Mouse (Mus musculus) forebrain, postnatal 0 days (tissue): Measurements from ENCODE around the gene Acer2. TPM values are rescaled to one million over a fixed set of nuclear protein-coding genes. Genes with fewer than 3 reads are reported as not detected.

Experiments used
- ATAC-seq: fragments of 200-750 bp; cut with Nextera tagmentation; 2 replicates; pipeline ENCODE4 v1.8.0; 2017; ENCODE audit warnings: mild to moderate bottlenecking, moderate library complexity
- DNase-seq: peaks from one replicate; pipeline ENCODE4 v3.0.0-alpha.2; 2015
- H3K27ac ChIP-seq: fragments of 300-500 bp; sonication (generic); 2 replicates; pipeline ENCODE4 v1.5.1; 2014; ENCODE audit warnings: low read depth, mild to moderate bottlenecking, antibody characterized with exemption, low read length, moderate library complexity, mixed read lengths
- H3K27me3 ChIP-seq: fragments of 300-500 bp; sonication (generic); 2 replicates; pipeline ENCODE4 v1.6.1; 2014; ENCODE audit warnings: mild to moderate bottlenecking, low read length, mixed read lengths; ENCODE audit not compliant: insufficient read depth
- H3K36me3 ChIP-seq: fragments of 300-500 bp; sonication (generic); 2 replicates; pipeline ENCODE4 v1.6.1; 2014; ENCODE audit warnings: mild to moderate bottlenecking, moderate library complexity; ENCODE audit not compliant: insufficient read depth
- H3K4me1 ChIP-seq: fragments of 300-500 bp; sonication (generic); 2 replicates; pipeline ENCODE4 v1.6.1; 2014; ENCODE audit warnings: antibody characterized with exemption; ENCODE audit not compliant: insufficient read depth
- H3K4me2 ChIP-seq: fragments of 300-500 bp; sonication (generic); 2 replicates; pipeline ENCODE4 v1.6.1; 2014; ENCODE audit warnings: low read depth, mild to moderate bottlenecking, moderate library complexity
- H3K4me3 ChIP-seq: fragments of 300-500 bp; sonication (generic); 2 replicates; pipeline ENCODE4 v1.5.1; 2014; ENCODE audit warnings: low read depth, low read length, mixed read lengths
- H3K9ac ChIP-seq: fragments of 300-500 bp; sonication (generic); 2 replicates; pipeline ENCODE4 v1.6.1; 2014; ENCODE audit warnings: mild to moderate bottlenecking
- H3K9me3 ChIP-seq: fragments of 300-500 bp; sonication (generic); 2 replicates; pipeline ENCODE4 v1.6.1; 2016; ENCODE audit warnings: low read length
- CTCF ChIP-seq: sonication (generic); IDR thresholded peaks from 2 replicates; pipeline ENCODE4 v1.5.1; 2016; ENCODE audit warnings: antibody characterized with exemption, control low read depth, low read depth
- WGBS: fragments of 180-500 bp; shearing (Covaris S2); extraction: QIAGEN DNeasy Blood & Tissue Kit; methylation state at CpG from one replicate; pipeline ENCODE4 v1.1.7; 2014; 5-methylcytosine and 5-hydroxymethylcytosine counted together
- polyA plus RNA-seq: library from polyadenylated mRNA; unstranded; fragments of >200 nt; fragmentation: Nextera tagmentation; extraction: Ambion mirVana; gene quantifications from 2 replicates; pipeline ENCODE4 v1.2.1, GENCODE M21; 2015
- total RNA-seq: library from RNA; depleted of rRNA; stranded (reverse); fragments of >200 nt; gene quantifications from 2 replicates; pipeline ENCODE4 v1.2.3, GENCODE M21; 2014

The Acer2 gene
- total and polyA plus RNA-seq, 2 experiments from 2014 or later, result 9.6 to 11.4 TPM

DNA sequence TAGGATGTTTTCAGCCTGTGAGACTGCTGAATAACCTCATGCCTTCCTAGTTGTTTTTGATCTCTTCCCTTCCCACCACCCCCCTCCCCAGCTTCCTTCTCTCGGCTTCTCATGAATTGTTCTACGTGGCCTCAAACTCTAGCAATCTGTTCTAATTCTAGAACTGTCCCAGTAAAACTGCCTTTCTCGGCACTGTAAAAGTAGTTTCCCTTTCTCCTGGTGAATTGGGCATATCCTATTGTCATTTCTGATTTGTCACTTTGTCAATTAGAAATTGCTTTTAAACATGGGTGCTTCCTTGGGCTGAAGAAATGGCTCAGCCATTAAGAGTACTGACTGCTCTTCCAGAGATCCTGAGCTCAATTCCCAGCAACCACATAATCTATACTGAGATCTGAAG lies 22.2 kb upstream of the Acer2 start:
- DNase-seq (no peak), ATAC-seq (no peak)
- Histone ChIP-seq H3K4me2 (no peak overlapping the region), H3K27ac (no peak overlapping the region), H3K4me1 (peaks cover 8% of the 10 kb centered on the region; the same call in 1 of the 2 replicates), H3K4me3 (no peak overlapping the region), H3K27me3 (no peaks in the 10 kb centered on the region), H3K36me3 (peaks cover 42% of the 10 kb centered on the region), H3K9me3 (no peaks in the 10 kb centered on the region), H3K9ac (no peak overlapping the region)
- 70% methylated on average over 3 of the region's 3 CpGs for WGBS
- no peak for TF ChIP-seq CTCF

DNA sequence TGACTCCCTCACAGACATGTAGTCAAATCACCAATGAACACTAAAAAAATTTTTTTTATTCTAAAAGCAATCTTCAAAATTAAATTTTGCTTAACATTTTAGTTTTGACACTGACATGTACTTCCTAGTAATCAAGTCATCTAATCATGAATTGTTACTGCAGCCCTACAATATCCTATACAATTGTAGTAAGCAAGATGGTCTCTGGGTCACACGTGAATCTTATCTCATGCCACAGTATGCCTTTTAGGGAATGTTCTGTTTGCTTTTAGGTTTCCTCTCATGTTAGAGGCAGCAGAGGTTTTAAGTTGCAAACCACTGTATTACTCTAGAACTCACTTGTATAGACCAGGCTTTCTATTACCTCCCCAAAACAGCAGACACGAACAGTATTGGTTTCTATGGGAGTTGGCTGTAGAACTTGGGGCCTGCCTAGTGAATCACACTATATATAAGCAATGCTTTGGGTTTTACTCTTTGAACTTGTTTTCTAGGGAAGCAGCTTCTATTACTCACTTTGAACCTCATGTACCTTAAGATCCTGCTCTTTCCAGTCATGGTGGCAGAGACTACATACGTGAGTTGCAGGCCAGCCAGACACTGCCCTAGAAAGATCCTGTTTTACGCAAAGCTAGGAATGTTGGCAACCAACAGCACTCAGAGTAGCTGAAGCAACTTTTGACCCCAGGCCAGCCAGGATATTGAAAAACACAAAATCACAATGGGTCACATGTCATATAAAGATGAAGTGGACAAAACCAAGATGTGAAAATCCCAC lies 21.2 kb upstream of the Acer2 start:
- H3K9me3 ChIP-seq, result no peaks in the 10 kb centered on the region
- no peak for TF ChIP-seq CTCF
- peaks cover 8% of the 10 kb centered on the region; the same call in 1 of the 2 replicates for H3K4me1 ChIP-seq
- peaks cover 36% of the 10 kb centered on the region for H3K36me3 ChIP-seq
- H3K4me2 ChIP-seq, result no peak overlapping the region
- WGBS, result 92% methylated on average over 4 of the region's 4 CpGs
- no peak overlapping the region for H3K9ac ChIP-seq
- H3K27ac ChIP-seq, result no peak overlapping the region
- no peak for DNase-seq
- no peaks in the 10 kb centered on the region for H3K27me3 ChIP-seq
- no peak overlapping the region for H3K4me3 ChIP-seq
- no peak for ATAC-seq

DNA sequence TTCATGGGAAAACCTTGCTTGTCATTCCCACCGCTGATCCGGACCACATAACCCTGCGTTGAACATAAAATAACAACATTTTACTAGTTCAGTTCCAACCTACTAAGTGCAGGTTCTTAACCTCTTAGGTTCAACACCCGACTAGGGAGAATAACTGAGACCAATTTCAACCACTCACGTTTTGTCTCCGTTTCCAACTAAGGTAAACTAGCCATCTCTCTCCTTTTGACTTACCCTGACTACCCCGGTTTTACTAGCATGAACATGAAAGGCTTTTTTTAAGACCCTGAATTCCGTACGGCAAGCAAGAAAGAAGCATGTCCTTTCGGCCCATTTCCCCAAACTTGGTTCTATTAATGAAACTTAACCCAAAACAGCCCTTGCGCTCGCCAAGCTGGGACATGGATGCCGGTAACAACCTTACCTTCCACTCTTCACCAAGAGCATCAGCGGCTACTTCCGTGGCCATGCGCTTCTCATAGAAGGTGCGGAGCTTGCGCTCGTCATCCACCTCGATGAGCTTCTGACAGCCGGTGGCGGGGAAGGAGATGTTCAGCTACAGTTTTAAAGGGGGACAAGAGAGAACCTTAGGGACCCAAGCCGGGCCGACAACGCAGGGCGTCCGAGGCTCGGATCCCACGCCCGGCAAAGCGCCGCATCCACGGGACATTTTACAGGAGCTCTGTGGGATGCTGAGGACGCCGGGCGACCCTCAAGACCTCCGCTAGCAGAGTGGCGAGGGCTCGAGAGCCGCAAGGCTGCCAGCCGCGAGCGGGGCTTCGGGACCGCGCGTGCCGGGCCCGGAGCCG lies 17.7 kb upstream of the Acer2 start:
- TF ChIP-seq CTCF, result no peak
- H3K4me2 ChIP-seq, result peak overlapping the region; percentile 67
- peak overlapping the region; percentile 86 for H3K27ac ChIP-seq
- DNase-seq, result peak; percentile 50
- ATAC-seq, result no peak; the same call in 1 of the 2 replicates
- no peaks in the 10 kb centered on the region for H3K27me3 ChIP-seq
- H3K4me1 ChIP-seq, result peaks cover 13% of the 10 kb centered on the region; the same call in 1 of the 2 replicates
- WGBS, result 3% methylated on average over 50 of the region's 50 CpGs
- H3K36me3 ChIP-seq, result peaks cover 29% of the 10 kb centered on the region
- H3K9ac ChIP-seq, result peak overlapping the region; percentile 95
- no peaks in the 10 kb centered on the region for H3K9me3 ChIP-seq
- peak overlapping the region; percentile 76 for H3K4me3 ChIP-seq

DNA sequence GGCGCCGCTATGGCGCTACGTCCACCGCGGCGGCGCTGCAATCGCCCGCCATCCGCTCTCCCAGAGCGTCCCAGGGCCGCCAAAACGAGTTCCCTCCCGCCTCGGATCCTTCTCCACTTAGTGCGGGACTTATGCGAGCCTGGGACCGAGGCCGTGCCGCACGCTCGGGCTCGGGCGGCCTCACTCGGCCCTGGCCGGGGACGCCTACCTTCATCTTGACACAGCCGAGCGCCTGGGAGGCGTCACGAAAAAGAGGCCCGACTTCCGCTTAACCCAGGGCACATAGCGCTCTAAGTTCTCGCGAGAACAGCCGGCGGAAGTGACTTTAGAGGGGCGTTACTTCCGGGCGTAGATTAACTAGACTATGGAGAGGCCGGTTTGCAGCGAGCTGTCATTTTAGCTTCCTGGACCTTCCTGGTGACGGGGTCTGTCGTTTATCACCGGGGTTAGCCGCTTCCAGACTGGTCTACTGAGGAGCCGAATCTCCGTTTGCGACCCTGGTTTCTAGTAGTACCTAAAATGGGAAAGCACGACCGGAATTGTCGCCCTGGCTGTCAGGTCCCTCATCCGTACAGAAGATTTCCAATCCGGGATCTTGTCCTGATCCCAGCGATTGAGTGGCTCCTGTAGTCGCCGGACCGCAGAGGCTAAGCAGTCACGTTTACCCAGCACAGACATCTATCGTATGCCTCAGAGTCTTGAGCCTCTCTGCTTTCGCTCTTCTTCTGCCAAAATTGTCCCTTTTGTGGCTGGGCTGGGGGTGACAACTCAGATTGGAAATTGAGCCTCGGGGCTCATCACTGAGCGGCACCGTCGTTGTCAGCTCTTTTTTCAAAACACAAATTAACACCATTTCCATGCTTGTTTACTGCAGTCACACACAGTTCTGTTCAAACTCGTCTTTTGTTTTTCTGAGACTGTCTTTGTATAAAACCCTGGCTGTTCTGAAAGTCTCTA lies 16.8 kb upstream of the Acer2 start, which contains the start of gene Rps6:
TSS of gene Rps6 (minus strand) at position 300 of the 957 bp plus-strand sequence.
- Histone ChIP-seq H3K9ac (peak within 1 kb of the TSS; percentile 95), H3K4me3 (peak within 1 kb of the TSS; percentile 76), H3K9me3 (no peaks in the 10 kb centered on the region), H3K4me2 (peak within 1 kb of the TSS; percentile 67), H3K27ac (peak within 1 kb of the TSS; percentile 86), H3K4me1 (peaks cover 13% of the 10 kb centered on the region; the same call in 1 of the 2 replicates), H3K36me3 (peaks cover 25% of the 10 kb centered on the region), H3K27me3 (no peaks in the 10 kb centered on the region)
- DNase-seq (peak; percentile 99), ATAC-seq (peak; percentile 98)
- 0 out of 2 replicates have a peak, but pooled peaks have one; percentile 13 for TF ChIP-seq CTCF
- WGBS, result 1% methylated on average over 64 of the region's 68 CpGs

DNA sequence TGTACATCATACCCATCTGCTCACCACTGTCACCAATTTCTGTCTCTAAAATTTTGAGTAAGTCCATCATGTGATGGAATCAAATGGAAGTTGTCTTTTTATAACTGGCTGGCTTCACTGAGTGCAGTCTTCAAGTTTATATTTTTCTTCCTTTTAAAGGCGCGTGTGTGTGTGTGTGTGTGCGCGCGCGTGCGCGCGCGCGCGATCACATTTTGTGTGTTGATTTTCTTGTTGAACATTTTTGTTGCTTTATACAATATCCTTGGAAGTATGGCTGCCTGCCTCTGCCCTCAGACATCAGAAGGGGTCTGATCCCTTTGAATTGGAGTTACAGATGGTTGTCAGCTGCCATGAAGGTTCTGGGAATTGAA lies 16.1 kb upstream of the Acer2 start:
- Histone ChIP-seq H3K9ac (peak overlapping the region; percentile 95), H3K27ac (peak overlapping the region; percentile 86), H3K4me1 (peaks cover 13% of the 10 kb centered on the region; the same call in 1 of the 2 replicates), H3K27me3 (no peaks in the 10 kb centered on the region), H3K4me3 (peak overlapping the region; percentile 76), H3K36me3 (peaks cover 21% of the 10 kb centered on the region), H3K9me3 (no peaks in the 10 kb centered on the region), H3K4me2 (peak overlapping the region; percentile 61)
- ATAC-seq (no peak; the same call in 1 of the 2 replicates), DNase-seq (peak; percentile 63)
- 63% methylated on average over 12 of the region's 12 CpGs for WGBS
- TF ChIP-seq CTCF, result no peak

DNA sequence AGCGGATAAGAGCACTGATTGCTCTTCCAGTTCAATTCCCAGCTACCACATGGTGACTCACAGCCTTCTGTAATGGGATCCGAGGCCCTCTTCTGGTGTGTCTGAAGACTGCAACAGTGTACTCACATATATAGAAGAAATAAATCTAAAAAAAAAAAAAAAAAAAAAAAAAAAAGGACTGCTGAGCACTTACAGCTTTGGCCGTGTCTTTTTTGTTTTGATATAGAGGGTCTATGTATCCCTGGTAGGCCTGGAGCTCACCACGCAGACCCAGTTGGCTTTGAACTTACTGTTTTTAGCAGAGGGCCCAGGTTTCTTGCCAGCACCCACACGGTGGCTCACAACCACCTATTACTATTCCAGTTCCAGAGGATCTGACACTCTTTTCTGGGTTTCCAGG lies 10.1 kb upstream of the Acer2 start:
- 87% methylated on average over 5 of the region's 5 CpGs for WGBS
- Histone ChIP-seq H3K9ac (no peak overlapping the region), H3K9me3 (no peaks in the 10 kb centered on the region), H3K27me3 (no peaks in the 10 kb centered on the region), H3K4me1 (no peaks in the 10 kb centered on the region), H3K36me3 (no peaks in the 10 kb centered on the region), H3K4me2 (no peak overlapping the region), H3K4me3 (no peak overlapping the region), H3K27ac (no peak overlapping the region)
- no peak for TF ChIP-seq CTCF
- ATAC-seq (no peak), DNase-seq (no peak)
